Mouse (Mus musculus): ENCODE measurements around the gene Itga6.

GRCm38 (mm10) chr2:71898335-71898856, 153.0 kb downstream of the Itga6 start:
- TF ChIP-seq CTCF (IDR thresholded peaks at IDR 0.05; ENCODE audit: low read depth) (peak; percentile 75), EP300 (IDR thresholded peaks at IDR 0.05; ENCODE audit: low read depth) (no peak)

Measured in heart, postnatal 0 days (tissue).